Mouse (Mus musculus) heart, adult 2 months (tissue): ENCODE measurements around the gene Col13a1. TPM values are rescaled to one million over a fixed set of nuclear protein-coding genes. Genes with fewer than 3 reads are reported as not detected.

ENCODE experiments used
- DNase-seq, 2 experiments: peaks; one replicate each; pipeline ENCODE4 v3.0.0; 2021
- H3K27ac ChIP-seq: fragments of 200-600 bp; 2 replicates; pipeline ENCODE4 v1.8.1; 2022
- H3K27me3 ChIP-seq: fragments of 200-500 bp; 2 replicates; pipeline ENCODE4 v1.6.1; 2012; ENCODE audit warnings: mild to moderate bottlenecking, low read length, inconsistent platforms, mixed read lengths; ENCODE audit not compliant: control insufficient read depth, insufficient read depth
- H3K36me3 ChIP-seq: fragments of 200-500 bp; 2 replicates; pipeline ENCODE4 v1.6.1; 2012; ENCODE audit warnings: low read length, inconsistent platforms; ENCODE audit not compliant: control insufficient read depth, insufficient read depth
- H3K4me1 ChIP-seq: fragments of 200-500 bp; 2 replicates; pipeline ENCODE4 v1.6.1; 2011; ENCODE audit warnings: low read length; ENCODE audit not compliant: control insufficient read depth, insufficient read depth
- H3K4me3 ChIP-seq: fragments of 200-600 bp; 2 replicates; pipeline ENCODE4 v1.8.1; 2022
- H3K79me2 ChIP-seq: fragments of 200-500 bp; replicated peaks from 2 replicates; pipeline ENCODE4 v1.6.1; 2012; ENCODE audit warnings: mild to moderate bottlenecking, inconsistent platforms, low read length, moderate library complexity, mixed read lengths; ENCODE audit not compliant: control insufficient read depth, insufficient read depth
- H3K9ac ChIP-seq: fragments of 200-500 bp; 2 replicates; pipeline ENCODE4 v1.6.1; 2012; ENCODE audit warnings: low read depth, mild to moderate bottlenecking, control low read depth, inconsistent platforms, low read length, mixed read lengths
- CTCF ChIP-seq: fragments of 200-600 bp; IDR thresholded peaks from 2 replicates; pipeline ENCODE4 v1.8.1; 2022; ENCODE audit warnings: antibody characterized with exemption, mild to moderate bottlenecking, moderate library complexity
- EP300 ChIP-seq: fragments of 200-500 bp; IDR thresholded peaks from 2 replicates; pipeline ENCODE4 v1.6.1; 2011; ENCODE audit warnings: low read depth, low read length, control low read depth; ENCODE audit not compliant: insufficient read depth
- POLR2A ChIP-seq: fragments of 200-500 bp; IDR thresholded peaks from 2 replicates; pipeline ENCODE4 v1.6.1; 2011; ENCODE audit warnings: mild to moderate bottlenecking, low read depth, low read length, control low read depth; ENCODE audit not compliant: insufficient read depth
- WGBS: fragments of 180-500 bp; shearing (Covaris S2); methylation state at CpG from one replicate; pipeline ENCODE4 v1.1.7; 2018; 5-methylcytosine and 5-hydroxymethylcytosine counted together
- intact Hi-C: fragments of 180-260 bp; cut with DNase I; formaldehyde crosslinking; loops from one replicate; pipeline ENCODE4 v1.15.1; 2025
- polyA plus RNA-seq: library from polyadenylated mRNA; depleted of rRNA; stranded (reverse); fragments of >200 nt; gene quantifications from 2 replicates; pipeline ENCODE4 v1.2.3, GENCODE M21; 2012
- total RNA-seq, 2 experiments: library from RNA; stranded (reverse); gene quantifications; 2 replicates each; pipeline ENCODE4 v1.2.3; 2021

Gene Col13a1
- total and polyA plus RNA-seq, 3 experiments, result 0.34 to 0.45 (median 0.43) TPM

DNA sequence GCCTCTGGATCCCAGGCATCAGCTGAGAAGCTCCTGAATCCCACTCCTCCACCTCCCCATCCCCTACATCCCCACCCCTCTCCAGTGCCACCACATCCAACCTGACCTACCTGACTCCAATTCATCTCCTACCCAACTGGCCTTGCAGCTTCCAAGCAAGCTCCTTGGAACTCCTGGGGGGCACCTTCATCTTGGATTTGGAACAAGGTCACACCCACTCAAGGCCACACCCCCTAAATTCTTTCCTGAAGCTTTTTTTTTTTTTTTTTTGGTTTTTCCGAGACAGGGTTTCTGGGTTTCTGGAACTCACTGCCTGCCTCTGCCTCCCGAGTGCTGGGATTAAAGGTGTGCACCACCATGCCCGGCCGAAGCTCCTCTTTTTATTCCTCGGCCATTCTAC lies 34.3 kb upstream of the Col13a1 start:
- DNase-seq, result no peak
- 84% methylated on average over 5 of the region's 5 CpGs for WGBS
- no peak overlapping the region for H3K9ac ChIP-seq
- TF ChIP-seq CTCF (no peak), POLR2A (no peak), EP300 (no peak)
- no peaks in the 10 kb centered on the region for H3K27me3 ChIP-seq
- H3K4me3 ChIP-seq, result no peak overlapping the region
- H3K36me3 ChIP-seq, result no peaks in the 10 kb centered on the region
- intact Hi-C loops, result no loop called here
- H3K4me1 ChIP-seq, result no peaks in the 10 kb centered on the region
- no peaks in the 10 kb centered on the region for H3K79me2 ChIP-seq
- no peak overlapping the region for H3K27ac ChIP-seq

DNA sequence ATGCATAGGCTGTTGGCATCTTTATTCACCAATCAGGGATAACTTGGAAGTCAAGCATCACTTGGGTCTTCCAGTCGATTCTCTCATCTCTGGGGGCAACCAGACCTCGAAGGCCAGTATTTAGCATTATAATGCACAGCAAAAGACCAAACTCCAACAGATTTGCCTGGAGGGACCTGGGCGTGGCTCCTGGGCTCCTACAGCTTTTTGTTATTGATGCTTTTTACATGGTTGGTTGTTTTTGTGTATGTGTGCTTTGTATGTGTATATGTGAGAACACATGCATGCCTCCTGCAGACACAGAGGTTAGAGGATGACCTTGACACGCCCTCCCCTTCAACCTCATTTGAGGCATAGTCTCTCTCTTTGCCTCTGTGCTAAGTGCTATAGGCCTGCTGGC lies 33.5 kb upstream of the Col13a1 start:
- Histone ChIP-seq H3K4me3 (no peak overlapping the region), H3K79me2 (no peaks in the 10 kb centered on the region), H3K27ac (no peak overlapping the region), H3K4me1 (no peaks in the 10 kb centered on the region), H3K27me3 (no peaks in the 10 kb centered on the region), H3K36me3 (no peaks in the 10 kb centered on the region), H3K9ac (no peak overlapping the region)
- WGBS, result 80% methylated on average over 4 of the region's 4 CpGs
- no peak for DNase-seq
- TF ChIP-seq EP300 (no peak), POLR2A (no peak), CTCF (no peak)
- intact Hi-C loops, result no loop called here

DNA sequence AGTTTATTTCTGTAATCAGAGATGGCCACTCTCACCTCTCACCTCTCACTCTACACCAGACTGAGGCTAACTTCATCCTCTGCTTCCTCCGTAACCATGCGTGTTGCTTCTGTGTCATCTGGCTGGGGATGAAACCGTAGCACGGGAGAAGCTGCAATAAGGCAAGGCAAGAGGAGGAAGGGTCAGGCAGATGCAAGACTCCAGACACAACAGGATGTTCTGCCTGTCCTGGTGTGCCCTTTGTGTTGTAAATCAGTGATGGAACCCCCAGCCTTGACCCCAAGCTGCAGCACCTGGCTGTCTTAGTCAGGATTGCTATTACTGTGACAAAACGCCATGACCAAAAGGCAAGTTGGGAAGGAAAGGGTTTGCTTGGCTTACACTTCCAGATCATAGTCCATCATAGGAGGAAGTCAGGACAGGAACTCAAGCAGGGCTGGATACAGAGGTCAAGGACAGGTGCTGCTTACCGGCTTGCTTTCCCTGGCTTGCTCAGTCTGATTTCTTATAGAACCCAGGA lies 31.1 kb upstream of the Col13a1 start:
- Histone ChIP-seq H3K9ac (no peak overlapping the region), H3K4me1 (no peaks in the 10 kb centered on the region), H3K36me3 (no peaks in the 10 kb centered on the region), H3K27me3 (no peaks in the 10 kb centered on the region), H3K4me3 (no peak overlapping the region), H3K27ac (no peak overlapping the region), H3K79me2 (no peaks in the 10 kb centered on the region)
- DNase-seq, result no peak
- TF ChIP-seq POLR2A (no peak), CTCF (no peak), EP300 (no peak)
- intact Hi-C loops, result no loop called here
- 57% methylated on average over 6 of the region's 6 CpGs for whole genome bisulfite sequencing

DNA sequence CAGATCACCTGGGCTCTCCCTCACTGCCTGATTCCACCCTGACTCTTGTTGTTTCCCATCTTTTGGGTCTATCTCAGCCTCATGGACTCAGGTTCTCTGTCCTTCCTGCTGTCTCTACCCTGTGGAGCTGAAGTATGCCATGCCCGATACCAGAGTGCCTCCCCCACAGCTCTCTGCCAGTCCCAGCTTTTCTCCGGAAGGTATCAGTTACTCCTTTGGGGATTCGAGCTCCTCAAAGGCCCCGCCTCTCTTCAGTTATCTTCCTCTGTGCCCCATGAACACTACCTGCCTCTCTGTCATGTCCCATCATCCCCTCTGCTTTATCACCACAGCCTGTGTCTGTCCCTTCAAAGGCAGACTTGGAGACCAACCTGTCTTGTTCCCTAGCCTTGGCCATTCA lies 29.1 kb upstream of the Col13a1 start:
- Histone ChIP-seq H3K27me3 (no peaks in the 10 kb centered on the region), H3K36me3 (no peaks in the 10 kb centered on the region), H3K4me1 (no peaks in the 10 kb centered on the region), H3K9ac (no peak overlapping the region), H3K27ac (no peak overlapping the region), H3K4me3 (no peak overlapping the region), H3K79me2 (no peaks in the 10 kb centered on the region)
- TF ChIP-seq EP300, result no peak
- TF ChIP-seq POLR2A, result no peak
- TF ChIP-seq CTCF, result no peak
- intact Hi-C loops, result no loop called here
- 70% methylated on average over 4 of the region's 4 CpGs for WGBS
- no peak for DNase-seq

DNA sequence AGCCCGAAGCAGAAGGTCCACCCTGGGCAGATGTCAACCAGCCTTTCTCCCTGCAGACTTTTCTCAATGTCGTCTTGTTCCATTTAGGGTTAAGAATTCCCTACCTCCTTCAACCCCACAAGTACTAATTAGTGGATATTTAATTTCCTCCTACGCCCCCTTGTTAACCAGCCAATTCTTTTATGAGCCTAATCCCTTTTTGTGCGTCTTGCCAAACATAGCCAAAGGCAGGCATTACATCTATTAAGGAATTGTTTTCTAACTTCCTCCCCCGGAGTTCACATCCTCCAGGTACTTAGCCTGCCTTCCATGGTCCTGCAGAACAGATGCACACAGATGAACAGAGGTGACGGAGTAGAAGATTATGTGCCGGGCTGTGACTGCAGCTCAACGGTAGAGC lies 27.5 kb upstream of the Col13a1 start:
- no peak overlapping the region for H3K27ac ChIP-seq
- H3K27me3 ChIP-seq, result no peaks in the 10 kb centered on the region
- intact Hi-C loops, result no loop called here
- no peak for TF ChIP-seq POLR2A
- TF ChIP-seq EP300, result no peak
- no peak for TF ChIP-seq CTCF
- H3K79me2 ChIP-seq, result no peaks in the 10 kb centered on the region
- no peak overlapping the region for H3K4me3 ChIP-seq
- no peaks in the 10 kb centered on the region for H3K4me1 ChIP-seq
- H3K9ac ChIP-seq, result no peak overlapping the region
- DNase-seq, result no peak
- no peaks in the 10 kb centered on the region for H3K36me3 ChIP-seq
- WGBS, result 64% methylated on average over 8 of the region's 8 CpGs

DNA sequence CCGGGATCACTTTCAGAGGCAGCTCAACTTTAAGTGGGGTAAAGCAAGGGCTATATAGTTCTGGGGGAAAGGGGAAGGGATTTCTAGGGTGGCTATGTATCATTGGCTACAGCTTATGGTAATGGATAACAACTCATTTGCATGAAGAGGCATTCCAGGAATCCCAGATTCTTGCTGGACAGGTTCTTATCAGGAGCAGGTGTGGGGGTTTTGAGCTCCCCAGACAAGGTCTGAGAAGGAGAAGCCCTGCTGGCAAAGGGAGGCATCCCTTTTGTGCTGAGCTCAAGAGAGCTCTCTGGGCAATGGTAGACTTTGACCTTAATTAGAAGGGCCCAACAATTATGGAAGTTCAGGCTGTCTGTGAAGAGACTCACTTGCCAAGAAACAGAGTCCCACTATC lies 21.3 kb upstream of the Col13a1 start:
- no peaks in the 10 kb centered on the region for H3K4me1 ChIP-seq
- H3K4me3 ChIP-seq, result no peak overlapping the region
- no peak for DNase-seq
- intact Hi-C loops, result no loop called here
- H3K27ac ChIP-seq, result no peak overlapping the region
- WGBS, result 83% methylated on average over 1 of the region's 1 CpGs
- TF ChIP-seq POLR2A, result no peak
- TF ChIP-seq EP300, result no peak
- TF ChIP-seq CTCF, result no peak
- no peaks in the 10 kb centered on the region for H3K79me2 ChIP-seq
- no peak overlapping the region for H3K9ac ChIP-seq
- H3K36me3 ChIP-seq, result no peaks in the 10 kb centered on the region
- no peaks in the 10 kb centered on the region for H3K27me3 ChIP-seq

DNA sequence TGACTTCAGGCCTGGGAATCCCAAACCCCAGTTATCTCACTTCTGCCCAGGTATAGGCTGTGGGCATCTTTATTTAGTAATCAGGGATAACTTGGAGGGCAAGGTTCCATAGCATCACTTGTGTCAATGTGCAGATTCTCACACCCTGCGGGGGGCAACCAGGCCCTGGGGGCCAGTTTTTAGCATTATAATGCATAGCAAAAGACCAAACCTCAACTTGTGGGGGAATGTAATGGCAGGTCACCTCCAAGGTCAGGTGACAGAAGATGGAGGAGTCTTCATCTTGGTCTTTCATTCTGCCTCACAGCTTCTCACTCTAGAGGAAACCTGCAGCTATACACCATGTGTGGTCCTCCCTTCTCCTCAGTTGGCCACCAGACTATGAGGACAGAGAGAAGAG lies 20.9 kb upstream of the Col13a1 start:
- no peak overlapping the region for H3K4me3 ChIP-seq
- no peaks in the 10 kb centered on the region for H3K27me3 ChIP-seq
- H3K36me3 ChIP-seq, result no peaks in the 10 kb centered on the region
- intact Hi-C loops, result no loop called here
- H3K79me2 ChIP-seq, result no peaks in the 10 kb centered on the region
- 79% methylated on average over 1 of the region's 1 CpGs for WGBS
- H3K9ac ChIP-seq, result no peak overlapping the region
- TF ChIP-seq CTCF (no peak), POLR2A (no peak), EP300 (no peak)
- no peak overlapping the region for H3K27ac ChIP-seq
- no peak for DNase-seq
- no peaks in the 10 kb centered on the region for H3K4me1 ChIP-seq
